Mouse (Mus musculus): ENCODE measurements around the gene Slc35f2.

The Slc35f2 gene

DNA sequence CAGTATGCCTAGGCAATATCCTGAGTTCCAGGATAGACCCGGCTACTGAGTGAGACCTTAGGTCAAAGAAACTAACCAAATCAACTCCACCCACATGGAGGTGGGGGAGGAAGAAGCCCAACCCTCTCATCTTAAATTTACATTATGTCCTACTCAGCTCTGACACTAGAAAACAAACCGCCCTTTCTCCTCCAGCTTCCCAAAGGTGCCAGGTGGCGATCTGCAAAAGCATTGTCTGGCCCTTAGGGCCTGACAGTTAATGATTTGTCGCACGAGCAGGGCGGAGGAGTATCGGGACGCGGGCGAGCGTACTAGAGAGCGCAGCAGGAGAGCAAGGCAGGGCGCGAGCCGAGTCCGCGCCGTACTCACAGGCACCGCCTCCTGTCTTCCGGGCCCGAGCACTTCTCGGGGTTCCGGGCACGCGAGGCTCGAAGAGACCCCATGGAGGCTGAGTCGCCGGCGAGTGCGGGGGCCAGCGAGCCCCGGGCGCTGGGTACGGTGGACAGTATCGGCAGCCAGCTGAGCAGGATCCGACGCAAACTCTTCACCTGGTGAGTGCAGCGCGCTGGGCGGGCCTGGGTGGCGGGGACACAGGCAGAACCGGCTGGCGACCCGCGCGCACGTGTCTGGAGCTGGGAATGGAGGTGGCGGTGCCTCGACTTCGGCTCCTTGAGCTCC lies at the start of gene Slc35f2:
Gene Slc35f2, plus strand, starts transcription at position 195 of the 678 bp plus-strand sequence.
- peak; percentile 80 for DNase-seq (ENCODE audit: low spot score)

DNA sequence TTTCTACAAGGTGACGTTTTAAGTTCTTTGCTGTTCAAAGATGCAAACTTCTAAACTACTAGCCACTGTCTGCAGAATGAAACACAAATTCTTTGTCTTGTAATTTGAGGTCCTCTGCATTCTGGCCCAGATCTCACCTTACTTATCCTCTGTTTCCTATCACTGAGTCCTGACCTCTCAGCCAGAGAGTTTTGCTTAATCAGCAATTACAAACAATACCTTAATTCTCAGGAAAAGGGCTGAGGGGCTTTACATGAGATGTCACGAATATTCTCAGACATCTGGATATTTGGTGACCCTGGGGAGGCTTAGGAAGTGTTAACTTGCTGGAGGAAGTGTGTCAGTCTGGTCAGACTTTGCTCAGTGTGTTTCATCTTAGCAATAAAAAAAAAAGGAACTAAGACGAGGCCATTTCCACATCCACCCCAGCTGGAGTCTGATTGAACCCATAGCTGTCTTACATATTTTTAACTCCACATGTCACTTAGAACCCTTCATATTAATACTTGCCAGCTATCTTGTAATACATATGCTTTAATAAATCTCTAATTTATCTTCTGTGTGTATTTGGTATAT lies 30.4 kb upstream of the Slc35f2 start:
- no peak for DNase-seq (ENCODE audit: low spot score)

DNA sequence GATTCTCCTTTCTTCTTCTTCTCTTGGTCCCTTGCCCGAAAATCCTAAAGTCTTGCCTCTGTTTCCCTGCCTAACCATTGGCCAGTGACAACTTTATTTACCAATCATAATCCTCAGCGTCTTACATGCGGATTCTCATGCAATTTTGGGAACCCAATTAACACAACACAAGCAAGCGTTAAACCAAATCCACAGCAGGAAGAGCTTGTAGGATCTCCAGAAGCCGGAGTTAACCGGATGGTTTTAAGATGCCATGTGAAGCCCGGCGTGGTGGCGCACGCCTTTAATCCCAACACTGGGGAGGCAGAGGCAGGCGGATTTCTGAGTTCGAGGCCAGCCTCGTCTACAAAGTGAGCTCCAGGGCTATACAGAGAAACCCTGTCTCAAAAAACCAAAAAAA lies 20.9 kb upstream of the Slc35f2 start:
- DNase-seq (ENCODE audit: low spot score): no peak

DNA sequence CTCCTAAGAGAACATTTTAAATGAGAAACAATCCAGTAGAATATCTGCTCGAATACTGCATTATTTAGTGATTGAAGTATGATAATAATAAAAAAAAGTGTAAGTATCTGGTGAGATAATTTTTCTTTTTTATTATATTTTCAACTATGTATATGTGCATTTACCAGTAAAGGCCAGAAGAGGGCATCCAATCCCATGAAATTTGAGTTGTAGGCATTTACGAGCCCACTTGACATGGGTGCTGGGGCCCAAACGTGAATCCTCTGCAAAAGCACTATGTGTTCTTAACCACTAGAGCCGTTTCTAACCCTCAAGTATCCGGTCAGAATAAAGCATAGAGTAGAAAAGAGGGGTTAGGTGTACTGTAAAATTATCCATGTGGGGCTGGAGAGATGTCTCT lies 20.4 kb upstream of the Slc35f2 start:
- DNase-seq (ENCODE audit: low spot score): no peak

DNA sequence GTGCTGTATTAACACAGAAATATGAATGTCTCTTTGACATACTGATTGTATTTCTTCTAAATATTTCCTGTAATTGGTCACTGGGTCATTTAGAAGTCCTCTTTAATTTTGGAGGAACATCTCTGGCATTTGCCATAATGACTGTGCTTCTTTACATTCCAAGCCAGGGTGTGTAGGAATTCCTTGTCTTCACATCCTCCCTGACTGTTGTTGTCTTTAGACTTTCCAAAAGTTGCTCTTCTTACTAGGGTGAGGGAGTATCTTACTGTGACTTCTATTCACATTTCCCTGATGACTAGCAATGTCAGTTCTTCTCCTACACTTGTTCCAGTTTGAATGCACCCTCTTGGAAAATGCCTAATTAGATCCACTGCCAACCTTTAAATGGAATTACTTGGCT lies 16.5 kb upstream of the Slc35f2 start:
- no peak for DNase-seq (ENCODE audit: low spot score)

DNA sequence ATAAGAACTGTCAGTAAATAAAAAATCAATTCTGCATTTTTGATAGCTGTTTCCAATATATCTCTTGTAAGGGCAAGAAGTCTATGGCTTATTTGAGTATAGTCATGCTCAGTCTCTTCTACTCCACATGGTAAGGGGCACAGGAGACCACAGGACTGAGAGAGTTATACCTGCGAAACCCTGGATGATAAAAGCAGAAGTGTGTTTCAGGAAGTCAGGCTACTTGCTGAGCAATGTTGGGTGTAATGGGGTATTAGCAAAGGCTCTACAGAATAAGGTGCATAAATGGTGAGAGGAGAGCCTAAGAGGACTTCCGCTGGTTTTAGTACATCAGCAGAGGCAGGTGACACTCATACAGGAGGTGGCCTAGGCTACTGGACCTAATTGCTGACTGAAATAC lies 13.2 kb upstream of the Slc35f2 start:
- DNase-seq (ENCODE audit: low spot score): no peak

DNA sequence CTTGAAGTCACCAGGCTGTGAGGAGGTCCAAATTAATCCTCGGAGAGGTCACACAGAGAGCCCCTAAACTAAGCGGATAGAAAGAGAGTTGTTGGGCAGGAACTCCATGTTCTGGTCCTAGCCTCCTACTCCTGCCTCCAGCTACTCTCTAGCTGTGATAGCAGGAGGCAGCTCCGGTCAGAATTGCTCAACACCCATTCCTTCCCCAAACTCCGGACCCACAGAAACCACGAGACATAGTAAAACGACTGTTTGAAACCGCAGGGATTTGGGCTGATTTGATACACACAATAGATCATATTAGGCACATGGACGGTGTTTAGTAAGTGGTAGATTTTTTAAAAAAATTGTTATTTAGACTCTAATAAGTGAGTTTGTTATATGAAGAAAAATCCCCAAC lies 6.6 kb upstream of the Slc35f2 start:
- no peak for DNase-seq (ENCODE audit: low spot score)

DNA sequence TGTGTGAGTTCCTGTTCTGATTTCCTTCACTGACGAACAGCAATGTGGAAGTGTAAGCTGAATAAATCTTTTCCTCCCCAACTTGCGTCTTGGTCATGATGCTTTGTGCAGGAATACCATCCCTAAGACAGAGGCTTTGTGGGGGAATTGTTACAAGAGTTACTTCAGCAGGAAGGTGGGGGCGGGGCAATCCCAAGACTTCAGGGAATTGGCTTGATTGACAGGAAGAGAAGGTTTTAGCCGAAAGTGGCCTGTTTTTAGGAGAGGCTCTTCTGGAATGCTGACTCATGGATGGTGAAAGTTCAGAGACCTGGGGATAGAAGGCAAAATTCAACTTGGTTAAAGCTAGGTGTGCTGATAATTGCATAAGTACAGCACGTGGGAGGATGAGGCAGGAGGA lies 2.9 kb upstream of the Slc35f2 start:
- no peak for DNase-seq (ENCODE audit: low spot score)

DNA sequence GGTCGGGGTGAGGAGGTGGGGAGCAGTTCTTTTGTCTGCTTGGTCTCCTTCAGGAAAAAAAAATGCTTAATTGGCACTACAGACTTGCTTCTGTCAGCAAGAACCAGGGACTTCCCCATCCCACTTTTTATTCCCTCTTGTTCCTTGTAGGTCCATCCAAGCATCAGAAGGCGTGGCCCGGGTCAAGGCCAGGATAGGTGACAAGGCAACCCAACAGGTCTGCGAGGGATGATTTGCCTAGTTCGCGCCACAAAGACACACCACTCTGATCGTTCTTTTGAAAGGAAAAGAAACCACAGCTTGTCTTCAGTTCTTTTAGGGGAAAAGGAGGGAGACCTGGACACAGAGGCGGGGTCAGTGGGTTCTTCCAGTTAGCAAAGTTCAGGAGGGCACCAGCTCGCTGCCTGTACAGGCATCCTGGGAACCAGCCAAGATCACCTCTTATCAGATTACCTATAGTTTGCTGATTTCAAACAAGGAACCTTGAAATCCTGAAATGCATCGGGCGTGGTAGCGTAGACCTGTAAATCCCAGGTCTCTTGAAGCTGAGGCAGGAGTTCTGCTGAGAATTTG lies 481 bp upstream of the Slc35f2 start:
- no peak for DNase-seq (ENCODE audit: low spot score)

DNA sequence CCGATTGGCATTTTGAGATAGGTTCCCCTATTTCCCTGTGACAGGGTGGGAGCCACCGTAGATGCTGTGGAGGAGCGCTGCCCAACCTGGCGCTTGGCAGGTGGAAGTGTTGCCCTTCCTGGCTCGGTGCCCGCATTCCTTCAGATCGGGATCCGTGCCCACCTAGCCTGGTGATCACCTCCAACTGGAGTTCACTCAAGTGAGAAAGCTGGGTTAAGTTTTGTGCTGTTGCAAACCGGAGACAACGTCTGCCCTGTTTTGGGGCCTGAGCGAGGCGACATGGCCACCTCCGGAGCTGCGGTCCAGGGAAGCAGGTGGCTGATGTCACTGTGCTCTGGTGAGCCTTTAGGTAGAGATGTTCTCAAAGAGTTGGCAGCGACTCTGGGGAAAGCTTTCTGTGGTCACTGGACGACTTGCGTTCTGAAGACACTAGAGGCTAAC lies 803 bp downstream of the Slc35f2 start:
- no peak for DNase-seq (ENCODE audit: low spot score)

DNA sequence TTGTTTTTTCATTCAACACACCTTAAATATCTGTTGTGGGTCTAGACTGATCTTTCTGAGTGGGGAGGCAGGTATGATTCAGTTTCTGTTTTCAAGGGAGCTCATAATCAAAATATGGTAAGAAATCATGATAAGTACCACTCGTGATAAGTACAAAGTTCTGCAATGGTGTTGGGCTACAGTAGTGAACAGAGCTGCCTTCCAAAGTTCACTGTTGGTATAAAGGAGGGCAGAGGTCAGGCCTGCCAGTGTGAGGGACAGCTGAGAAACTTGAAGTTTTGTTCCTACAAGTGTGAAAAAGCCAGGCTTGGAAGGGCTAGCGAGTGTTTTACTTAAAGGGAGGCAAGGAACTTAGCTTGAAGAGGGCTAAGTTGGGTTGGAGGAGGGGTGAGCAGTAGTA lies 4.2 kb downstream of the Slc35f2 start:
- no peak for DNase-seq (ENCODE audit: low spot score)

DNA sequence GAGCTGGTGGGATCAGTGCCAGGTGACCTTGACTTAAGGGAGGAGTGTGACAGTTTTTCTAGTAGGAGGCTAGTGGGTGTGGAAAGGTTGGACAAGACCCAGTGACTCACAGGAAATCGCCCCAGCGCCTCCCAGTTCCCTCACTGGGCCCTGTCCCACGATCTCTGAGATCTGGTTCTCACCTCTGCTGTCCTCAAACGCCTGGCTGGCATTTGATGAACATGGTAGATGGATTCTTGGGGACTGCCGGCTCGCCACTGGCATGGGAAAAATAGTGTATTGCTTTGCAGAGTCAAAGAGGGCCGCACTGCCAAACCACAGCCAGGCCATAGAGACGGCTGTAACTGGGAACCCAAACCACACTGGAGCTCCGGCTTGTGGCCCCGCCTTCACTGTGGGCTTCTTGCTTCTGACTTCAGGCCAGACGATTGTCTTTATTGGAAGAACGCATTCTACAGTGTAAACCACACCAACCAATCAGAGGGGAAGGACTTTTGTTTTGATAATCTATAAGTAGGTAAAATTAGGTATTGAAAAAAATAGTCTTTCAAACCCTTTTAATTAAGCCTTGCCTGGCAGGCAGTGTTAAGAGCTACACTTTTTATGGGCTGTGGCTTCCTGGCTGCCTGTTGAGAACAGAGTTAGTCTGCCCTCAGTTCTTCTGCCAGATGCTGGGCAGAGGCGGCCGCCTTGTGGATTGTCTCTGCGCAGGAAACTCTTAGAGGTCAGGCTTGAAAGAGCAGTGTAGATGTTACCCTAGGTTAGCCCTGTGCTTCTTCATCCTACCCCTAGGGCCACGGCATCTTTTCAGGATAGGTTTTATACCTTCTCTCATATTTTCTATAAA lies 15.4 kb downstream of the Slc35f2 start:
- no peak for DNase-seq (ENCODE audit: low spot score)

DNA sequence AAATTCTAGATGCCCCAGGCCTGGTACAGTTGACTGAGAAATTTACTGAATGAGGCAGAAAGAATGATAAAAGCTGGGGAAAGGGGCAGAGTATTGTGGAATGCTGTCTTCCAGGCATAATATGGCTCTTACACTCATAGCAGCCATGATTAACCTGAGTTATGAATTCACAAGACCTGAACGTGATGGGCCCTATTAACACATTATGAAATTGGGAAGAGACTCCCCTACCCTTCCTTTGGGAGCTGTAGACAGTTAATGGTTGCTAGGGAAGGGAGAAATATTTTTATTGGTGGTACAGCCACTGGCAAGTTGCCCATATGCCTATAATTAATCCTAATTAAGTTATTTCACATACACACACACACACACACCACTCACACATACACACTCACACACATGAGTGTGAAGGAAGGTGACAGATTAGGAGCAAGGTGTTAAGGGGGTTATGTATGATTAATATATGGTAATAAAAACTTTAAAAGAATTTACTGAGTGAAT lies 22.5 kb downstream of the Slc35f2 start:
- no peak for DNase-seq (ENCODE audit: low spot score)

DNA sequence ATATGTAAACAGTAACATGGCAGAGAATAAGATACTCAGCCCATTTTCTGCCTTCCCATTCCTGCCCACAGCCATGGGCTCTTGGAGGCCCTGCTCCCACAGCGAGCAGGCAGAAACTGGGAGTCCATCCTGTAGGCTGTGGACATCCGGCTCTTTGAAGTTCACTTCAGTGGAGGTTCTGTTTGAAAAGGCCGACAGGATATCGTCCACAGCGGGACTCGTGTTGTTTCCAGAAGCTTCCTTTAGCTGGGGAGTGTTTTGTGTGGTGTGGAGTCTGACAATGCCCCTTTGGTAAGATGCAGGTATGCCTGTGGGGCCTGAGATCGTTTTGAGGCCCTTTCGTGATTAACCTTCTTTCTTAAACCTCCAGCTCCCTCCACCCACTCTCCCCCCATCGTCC lies 23.2 kb downstream of the Slc35f2 start:
- DNase-seq (ENCODE audit: low spot score): no peak

DNA sequence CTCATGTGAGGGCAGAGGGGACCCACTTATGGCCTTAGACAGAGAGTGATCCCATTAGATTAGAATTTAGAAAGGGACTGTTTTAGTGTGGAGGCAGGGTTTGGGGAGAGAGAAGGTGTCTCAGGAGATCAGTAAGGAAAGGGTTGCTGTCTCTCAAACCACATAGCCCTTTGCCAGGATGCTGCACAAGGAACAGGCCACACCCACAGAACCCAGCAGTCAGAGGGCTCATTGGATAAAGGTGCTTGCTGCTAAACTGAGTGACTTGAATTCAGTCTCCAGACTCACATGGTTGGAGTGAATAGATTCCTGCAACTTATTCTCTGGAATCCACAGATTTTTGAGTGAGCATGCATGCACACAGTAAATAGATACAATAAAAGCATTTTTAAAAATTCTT lies 24.0 kb downstream of the Slc35f2 start:
- DNase-seq (ENCODE audit: low spot score): no peak

DNA sequence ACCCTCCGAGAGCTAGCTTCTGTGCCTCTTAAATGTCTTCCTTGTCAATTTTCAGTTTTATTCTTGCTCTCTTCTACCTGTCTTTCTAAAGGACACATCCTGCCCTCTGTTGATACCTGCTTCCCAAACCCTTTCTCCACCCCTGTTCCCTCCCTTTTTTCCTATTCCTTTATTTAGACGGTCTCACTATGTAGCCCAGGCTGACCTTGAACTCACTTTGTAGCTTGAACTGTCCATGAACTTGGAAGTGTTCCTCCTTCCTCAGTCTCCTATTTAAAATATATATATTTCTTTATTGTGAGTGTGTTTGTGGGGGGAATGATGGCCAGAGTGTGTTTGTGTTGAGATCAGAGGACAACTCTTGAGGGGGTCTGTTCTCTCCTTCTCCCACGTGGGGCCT lies 25.0 kb downstream of the Slc35f2 start:
- no peak for DNase-seq (ENCODE audit: low spot score)

DNA sequence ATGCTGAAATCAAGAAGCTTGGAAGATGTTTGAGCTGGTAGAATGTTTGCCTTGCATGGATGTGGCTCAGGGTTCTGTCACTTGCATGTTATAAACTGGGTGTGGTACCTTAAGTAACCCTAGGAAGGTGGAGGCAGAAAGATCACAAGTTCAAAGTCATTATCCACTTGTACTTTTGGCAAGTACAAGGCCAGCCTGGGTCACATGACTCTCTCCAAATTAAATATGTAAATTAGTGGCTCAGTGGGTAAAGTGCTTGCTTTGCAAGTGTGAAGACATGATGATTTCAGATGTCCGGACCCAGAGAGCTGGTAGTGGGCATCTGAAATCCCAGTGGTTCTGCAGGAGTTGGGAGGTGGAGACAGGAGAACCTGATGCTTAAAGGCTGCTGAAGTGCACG lies 25.8 kb downstream of the Slc35f2 start:
- DNase-seq (ENCODE audit: low spot score): no peak

DNA sequence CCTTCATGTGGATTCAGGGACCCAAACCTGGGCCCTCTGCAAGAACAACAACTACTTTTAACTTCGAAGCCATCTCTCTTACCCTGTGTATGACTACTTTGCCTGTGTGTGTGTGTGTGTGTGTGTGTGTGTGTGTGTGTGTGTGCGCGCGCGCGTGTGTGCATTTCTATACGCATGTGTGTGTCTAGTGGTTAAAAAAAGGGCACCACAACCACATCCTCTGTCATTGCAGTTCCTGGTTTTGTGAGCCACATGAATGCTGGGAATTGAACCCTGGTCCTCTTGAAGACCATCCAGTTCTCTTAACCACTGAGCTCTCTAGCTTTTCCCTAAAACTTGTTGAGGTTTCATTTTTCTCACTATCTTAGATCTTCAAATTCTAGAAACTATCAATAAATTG lies 31.6 kb downstream of the Slc35f2 start:
- no peak for DNase-seq (ENCODE audit: low spot score)

DNA sequence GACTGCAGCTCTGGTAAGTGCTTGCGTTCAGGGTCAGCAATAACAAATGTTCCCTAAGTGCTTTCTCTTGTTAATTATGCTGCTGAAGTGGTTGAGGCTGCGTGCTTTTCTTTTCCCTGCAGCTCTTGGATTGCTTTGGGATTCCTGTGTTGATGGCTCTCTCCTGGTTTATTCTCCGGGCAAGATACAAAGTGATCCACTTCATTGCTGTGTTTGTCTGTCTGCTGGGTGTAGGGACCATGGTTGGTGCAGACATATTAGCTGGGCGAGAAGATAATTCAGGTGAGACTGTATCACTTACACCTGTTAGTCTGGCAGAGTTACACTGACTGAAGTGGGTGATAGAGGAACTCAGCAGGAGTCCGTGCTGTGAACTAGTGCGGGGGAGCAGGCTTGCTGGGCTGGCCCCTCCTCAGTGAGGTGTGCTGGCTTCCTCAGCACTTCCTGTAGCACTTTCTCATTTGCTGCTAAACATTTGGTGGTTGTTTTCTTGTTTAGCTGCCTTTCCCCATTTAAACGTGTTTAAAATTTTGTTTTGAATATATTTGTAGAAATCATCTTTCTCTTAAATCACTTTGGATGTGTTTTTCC lies 35.3 kb downstream of the Slc35f2 start:
- no peak for DNase-seq (ENCODE audit: low spot score)

DNA sequence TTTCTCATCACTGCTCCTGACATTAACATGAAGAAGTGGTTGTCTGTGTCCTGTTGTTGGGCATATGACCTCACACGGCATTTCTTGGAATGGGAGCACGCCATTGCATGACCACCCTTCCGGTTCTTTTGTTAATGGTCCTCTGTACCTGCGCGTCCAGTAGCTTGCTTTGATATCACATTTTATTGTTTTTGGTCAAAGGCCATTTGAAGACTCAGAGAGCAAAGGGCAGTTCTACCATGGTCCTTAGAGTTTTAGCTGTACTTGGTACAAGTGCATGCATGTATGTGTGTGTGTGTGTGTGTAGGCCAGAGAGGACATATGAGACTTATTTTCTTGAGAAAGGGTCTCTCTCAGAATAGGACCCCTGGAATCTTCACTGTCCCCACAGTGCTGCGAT lies 42.1 kb downstream of the Slc35f2 start:
- DNase-seq (ENCODE audit: low spot score): no peak

DNA sequence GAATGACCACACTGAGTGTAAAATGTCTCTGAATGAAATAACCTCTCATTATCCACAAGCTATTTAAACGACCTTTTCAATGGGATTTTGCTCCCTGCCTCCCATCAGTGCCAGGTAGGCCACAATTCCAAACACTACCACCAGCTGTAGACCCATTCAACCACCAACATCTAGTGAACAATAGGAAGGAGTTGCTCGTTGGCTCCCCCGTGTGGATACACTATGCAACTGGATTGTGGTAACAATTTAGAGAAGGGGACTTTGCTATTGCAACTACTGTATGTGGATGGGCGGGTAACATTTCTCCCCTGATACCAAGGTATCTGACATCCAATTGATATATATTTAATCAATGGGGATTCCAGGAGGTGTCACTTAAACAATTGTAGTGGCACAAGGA lies 47.4 kb downstream of the Slc35f2 start:
- peak; percentile 21 for DNase-seq (ENCODE audit: low spot score)

DNA sequence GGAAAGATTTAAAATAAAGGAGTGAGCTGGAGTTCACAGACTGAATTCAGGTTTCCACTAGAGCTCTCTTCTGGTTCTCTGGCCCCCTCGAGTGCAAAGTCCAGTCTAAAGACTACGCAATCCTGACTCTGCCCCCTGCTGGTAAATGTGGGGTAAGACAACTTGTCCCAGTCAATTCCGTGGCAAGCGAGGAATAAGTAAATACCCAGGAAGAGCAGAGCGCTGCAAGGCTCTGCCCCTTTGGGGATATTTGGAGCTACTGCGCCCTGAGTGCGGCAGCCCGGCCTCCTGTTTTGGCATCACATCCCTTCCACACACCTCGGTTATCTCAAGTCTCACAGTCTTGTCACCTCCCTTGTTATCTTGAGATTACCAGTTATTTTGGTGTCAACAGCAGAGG lies 54.0 kb downstream of the Slc35f2 start:
- DNase-seq (ENCODE audit: low spot score): peak; percentile 31
